Mouse (Mus musculus) ovary, postnatal 36 days (tissue): ENCODE measurements around the gene Mtrf1l.
A peak's percentile ranks its signal among the peaks of the same experiment; 100 is the strongest.

Source experiments
- DNase-seq: peaks from one replicate; pipeline ENCODE4 v3.0.0; 2022; ENCODE audit warnings: low spot score, mixed read lengths

Mtrf1l gene

DNA sequence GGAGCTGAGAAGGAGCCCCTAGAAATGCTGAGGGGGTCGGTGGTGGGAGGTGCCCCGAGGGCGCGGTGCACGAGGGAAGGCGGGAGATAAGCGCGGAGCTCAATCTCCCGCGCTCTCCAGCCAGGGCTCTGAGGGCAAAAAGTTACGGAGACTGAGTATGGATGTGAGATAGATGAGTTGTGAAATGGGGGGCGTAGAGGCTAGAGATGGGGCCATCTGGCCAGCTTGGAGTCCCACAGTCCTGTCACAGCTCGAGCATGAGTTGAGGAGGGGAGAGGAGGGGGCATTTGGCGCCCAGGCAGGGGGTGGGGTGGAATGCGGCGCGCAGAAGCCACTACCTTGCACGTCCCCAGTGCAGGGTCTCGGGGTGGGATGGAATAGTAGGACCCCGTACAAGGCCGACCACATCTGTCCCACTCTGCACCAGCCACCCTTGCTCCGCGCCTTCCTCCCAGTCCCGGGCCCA, 19.0 kb downstream of the Mtrf1l start:
- no peak for DNase-seq

DNA sequence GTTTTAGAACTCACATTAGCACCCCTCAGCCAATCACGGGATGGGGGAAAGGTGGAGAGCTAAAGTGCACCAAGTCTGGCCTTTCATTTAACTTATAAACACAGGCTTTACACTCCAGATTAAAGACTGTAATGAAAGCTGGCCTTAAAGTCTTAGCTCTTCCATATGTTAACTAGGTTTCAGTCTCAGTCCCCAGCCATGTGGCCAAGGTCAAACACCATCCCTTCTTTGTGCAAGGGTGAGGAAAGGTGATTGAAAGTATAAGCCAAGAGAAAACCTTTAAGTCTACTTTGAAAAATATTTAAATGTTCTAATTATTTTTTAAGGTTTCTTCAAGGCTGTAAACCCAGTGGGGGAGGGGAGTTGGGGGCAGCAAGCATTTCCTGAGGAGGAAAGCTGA, 20.0 kb downstream of the Mtrf1l start:
- DNase-seq: no peak

DNA sequence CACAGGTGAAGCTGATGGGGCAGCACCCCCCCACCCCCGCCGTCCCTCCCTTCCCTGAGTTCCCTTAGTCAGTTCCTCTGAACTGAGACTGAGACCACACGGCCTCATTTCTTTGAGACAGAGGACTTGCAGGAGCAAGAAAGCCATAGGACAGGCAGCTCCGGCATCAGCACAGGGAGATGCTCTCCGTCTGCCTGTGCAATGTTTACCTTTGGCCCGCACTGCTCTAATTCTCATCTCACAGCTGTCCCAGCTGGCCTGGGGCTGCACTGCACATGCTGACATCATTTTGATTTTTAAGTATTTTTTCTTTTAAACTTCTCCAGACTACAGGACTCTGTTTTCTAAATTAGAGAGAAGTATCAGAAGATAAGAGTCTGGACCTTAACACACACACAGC, 20.8 kb downstream of the Mtrf1l start:
- no peak for DNase-seq

GRCm38 (mm10) chr10:5800490-5800889, 23.2 kb downstream of the Mtrf1l start:
- no peak for DNase-seq

- DNase-seq: no peak
Measured at GRCm38 (mm10) chr10:5798069-5798468, 25.6 kb downstream of the Mtrf1l start.

DNA sequence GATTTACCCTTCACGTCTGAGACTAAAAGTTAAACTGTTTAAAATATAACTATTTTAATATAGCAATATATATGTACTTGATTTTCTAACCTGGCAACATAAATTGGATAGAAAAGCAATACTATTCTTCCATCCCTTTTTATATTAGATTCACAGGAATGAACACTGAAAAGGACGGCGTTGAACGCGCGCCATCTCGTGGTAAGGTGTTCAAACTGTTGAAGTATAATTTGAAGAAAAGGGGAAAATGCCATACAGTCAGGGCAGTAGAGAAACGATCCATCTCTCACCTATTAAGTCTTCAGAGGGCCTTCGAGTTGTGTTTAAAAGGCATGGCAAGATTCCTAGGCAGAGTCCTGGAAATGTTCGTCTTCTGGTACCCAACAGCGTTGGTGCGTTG, 33.1 kb downstream of the Mtrf1l start:
- peak; percentile 29 for DNase-seq

DNA sequence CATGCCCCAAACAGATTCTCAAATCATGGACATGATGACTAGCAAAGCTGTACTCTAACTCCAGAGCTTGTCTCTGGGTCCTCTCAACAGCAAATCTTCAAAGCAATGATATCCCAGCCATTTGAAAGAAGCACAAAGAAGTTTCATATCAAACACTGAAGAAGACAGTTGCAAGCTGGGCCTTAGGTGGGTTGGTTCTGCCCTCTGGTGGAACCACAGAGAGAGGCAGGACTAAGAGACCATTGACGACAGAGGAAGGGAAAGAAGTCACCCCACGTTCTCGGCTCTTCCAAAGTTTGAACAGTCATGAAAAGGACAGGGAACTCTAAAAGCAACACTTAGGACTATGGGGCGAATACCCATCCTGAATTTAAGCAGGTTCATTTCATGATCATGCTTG, 36.8 kb downstream of the Mtrf1l start:
- no peak for DNase-seq
